Mouse (Mus musculus): Measurements from ENCODE around the gene Trp53i13.

DNA sequence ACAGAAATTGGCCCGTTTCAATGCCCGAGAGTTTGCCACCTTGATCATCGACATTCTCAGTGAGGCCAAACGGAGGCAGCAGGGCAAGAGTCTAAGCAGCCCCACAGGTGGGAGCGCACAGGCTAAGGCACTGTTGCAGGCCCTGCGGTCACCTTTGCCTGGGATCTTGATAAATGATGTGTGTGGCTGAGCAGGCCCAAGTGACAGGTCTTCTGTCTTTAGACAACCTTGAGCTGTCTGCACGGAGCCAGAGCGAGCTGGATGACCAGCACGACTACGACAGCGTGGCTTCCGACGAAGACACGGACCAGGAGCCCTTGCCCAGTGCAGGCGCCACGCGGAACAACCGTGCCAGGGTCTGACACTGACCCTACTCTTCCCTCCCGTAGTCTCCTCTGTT, 11.4 kb downstream of the Trp53i13 start:
- TF ChIP-seq POLR2A (IDR thresholded peaks at IDR 0.05; ENCODE audit: extremely low read depth, insufficient read depth, low read length) (no peak), CTCF (IDR thresholded peaks at IDR 0.05; ENCODE audit: low read depth, low read length) (no peak)
